Mouse (Mus musculus): ENCODE results near the gene Heg1.
A peak's percentile ranks its signal among the peaks of the same experiment; 100 is the strongest.

Gene Heg1

GRCm38 (mm10) chr16:33776766-33777529 is 92.8 kb downstream of the Heg1 start:
- no peak for DNase-seq

DNA sequence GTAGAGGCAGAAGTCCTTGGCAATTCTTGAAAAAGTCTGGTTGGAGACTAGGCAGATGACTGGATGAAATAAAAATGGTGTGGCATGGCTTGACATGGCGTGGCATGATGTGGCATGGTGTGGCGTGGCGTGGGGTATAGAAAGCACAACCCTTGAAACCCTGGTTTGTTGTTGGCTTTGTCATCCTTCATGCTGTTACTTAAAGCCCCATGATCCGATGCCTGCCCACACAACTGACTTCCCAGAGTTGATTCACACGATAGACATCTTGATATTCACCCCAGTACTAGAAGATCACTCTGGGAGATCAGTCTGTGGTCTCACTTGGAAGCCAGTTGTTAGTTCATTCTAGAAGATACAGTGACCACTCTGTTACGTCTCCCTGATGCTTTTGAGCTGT is 93.4 kb downstream of the Heg1 start:
- no peak for DNase-seq

DNA sequence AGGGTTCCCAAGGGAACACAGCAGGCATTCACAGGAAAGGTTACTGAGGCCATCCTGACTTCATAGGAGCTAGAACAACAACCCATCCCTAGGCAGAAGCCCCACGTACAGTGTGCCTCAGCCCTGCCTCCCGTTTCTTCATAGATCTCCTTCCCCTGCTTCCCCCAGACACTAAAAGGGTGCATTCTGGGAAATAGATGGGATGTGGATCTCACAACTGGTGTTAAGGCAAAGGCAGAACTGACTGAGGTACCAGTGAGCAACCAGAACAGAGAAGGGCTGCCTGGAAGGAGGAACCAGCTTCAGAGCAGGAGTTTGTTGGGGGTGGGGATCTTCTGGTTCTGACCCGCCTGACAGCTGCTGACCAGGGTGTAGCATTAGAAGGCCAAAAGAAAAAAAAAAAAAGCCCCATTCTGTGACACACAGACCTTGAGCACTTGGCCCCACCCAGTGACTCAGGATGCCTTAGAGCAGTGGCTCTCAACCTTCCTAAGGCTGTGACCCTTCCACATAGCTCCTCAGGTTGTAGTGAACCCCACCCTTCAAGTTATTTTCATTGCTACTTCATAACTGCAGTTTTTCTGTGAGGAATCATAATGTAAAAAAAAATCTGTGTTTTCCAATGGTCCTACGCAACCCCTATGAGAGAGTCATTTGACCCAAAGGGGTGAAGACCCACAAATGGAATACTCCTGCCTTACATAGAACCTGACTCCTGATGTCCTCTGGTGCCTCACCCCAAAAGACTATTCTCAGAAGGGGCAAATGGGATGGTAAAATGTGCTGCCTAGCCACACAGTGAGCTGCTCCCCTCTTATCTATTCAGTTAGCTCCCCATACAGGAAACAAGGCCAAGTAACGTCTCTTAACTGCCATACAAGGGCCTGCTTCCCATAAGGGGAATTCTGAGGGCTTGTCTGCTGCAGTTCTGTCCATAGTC is 97.9 kb downstream of the Heg1 start:
- no peak for DNase-seq

- no peak for DNase-seq
Observed at GRCm38 (mm10) chr16:33782729-33783091, 98.5 kb downstream of the Heg1 start.

GRCm38 (mm10) chr16:33784547-33784946 is 100.4 kb downstream of the Heg1 start:
- no peak for DNase-seq

DNA sequence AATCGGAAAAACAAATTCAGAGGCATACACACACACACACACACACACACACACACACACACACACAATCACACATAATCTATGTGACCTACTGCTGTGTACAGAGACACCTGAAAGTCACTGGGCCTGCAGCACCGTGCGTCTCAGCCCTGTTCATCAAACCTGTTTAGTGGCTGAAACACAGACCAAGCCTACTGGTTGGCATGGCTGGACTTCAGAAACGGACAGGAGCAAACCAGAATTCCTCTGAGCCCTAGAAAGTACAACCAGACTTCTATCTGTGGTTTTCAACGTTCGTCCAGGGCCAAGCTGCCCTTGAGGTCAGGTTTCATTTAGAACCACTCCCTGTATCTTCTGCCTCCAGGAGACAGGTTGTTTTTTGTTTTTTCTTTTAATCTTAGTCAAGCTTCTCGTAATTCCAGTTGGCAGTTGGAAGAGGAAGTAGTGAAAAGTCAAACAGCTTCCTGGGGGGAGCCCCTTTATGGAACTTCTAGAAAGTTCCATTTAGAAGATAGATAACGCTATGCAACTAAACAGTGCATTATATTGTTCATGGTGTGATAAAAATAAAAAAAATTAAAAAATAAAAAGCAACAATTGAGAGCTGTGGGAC is 101.0 kb downstream of the Heg1 start:
- no peak for DNase-seq

GRCm38 (mm10) chr16:33786657-33787390 is 102.7 kb downstream of the Heg1 start:
- DNase-seq = no peak

- no peak for DNase-seq
Observed at GRCm38 (mm10) chr16:33793846-33794791, 109.9 kb downstream of the Heg1 start, which contains the start of gene Muc13. Gene Muc13, plus strand, starts transcription at chr16:33794037.

DNA sequence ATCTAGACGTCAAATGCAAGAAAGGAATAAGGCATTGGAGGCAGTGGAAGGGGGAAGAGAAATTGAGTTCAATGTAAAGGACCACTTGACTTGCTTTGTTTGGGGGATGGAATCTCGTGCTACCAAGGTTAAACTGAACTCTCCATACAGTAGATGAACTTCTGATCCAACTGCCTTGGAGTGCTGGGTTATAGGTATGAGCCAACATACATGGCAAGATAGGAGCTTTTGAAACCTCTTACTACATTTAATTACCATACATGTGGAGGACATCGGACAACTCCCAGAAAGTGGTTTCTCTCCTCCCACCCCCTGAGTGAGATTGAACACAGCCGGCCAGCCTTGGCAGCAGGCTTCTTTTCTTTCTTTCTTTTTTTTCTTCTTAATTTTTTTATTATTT is 110.9 kb downstream of the Heg1 start:
- DNase-seq = no peak

DNA sequence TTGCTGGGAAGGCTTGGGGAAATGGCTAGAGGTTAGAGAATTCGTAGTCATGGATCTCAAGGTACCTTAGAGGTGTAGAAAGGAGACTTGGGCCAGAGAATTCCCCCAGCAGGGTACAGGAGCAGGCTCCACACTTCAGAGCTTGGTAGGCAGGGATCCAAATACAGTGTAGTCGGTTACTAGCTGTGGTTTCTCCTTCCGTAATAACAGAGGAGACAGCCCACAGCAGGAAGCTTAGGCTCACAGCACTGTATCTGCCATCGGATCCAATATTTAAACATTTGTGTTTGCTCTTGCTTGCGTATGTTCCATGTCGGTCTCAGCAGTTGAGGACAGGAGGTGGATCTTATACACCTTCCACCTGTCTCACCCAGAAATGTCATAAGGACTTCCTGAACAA is 111.7 kb downstream of the Heg1 start:
- DNase-seq = no peak

GRCm38 (mm10) chr16:33796756-33797155 is 112.6 kb downstream of the Heg1 start:
- no peak for DNase-seq

GRCm38 (mm10) chr16:33797860-33798259 is 113.7 kb downstream of the Heg1 start:
- DNase-seq = no peak

DNA sequence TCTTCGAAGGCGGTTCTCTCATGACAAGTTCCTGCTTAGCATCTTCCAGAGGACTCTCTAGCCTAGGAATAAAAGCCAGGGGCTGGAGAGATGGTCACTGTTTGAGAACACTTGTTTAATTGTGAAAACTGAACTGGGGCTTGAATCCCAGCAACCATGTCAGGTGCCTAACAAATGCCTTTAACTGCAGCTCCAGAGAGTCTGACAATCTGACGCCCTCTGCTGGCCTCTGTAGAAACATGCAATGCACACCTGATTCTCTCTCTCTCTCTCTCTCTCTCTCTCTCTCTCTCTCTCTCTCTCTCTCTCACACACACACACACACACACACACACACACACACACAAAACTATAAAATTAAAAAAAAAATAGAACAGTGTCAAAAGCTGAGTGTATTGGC is 125.8 kb downstream of the Heg1 start:
- DNase-seq = no peak

DNA sequence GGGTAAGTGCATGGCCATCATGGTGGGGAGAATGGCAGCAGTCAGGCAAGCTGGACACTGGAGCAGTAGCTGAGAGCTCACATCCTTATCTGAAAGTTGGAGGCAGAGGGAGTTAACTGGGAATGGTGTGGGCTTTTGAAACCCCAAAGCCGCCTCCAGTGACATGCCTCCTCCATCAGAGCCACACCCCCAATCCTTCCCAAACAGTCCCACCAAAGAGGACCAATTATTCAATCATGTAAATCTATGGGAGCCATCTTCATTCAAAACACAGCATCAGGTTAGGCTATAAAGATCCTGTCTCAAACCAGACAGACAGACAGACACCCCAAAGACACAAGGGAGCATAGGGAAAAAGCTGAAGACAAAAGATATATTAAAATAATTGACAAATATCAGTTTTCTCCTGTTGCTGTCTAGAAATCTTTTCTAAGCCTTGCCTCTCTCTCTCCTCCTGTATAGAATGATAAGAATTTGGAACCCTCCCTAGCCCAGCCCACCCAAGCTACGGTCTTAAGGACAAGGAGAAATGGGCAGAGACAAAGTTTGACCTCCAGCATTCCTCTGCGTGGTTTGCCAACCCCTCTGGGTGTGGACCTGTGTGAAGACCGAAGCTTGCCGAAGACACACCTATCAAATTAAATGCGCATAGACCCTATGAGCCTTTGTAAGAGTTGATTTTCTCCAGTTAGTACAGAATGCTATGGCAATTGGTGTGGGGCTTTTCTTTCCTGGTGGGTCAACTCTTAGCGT is 134.4 kb downstream of the Heg1 start:
- DNase-seq = no peak

GRCm38 (mm10) chr16:33820269-33821178 is 136.4 kb downstream of the Heg1 start:
- DNase-seq = peak; percentile 40 to 54
